Mouse (Mus musculus): Measurements from ENCODE around the gene Zfp945. TPM values are rescaled to one million over a fixed set of nuclear protein-coding genes. Genes with fewer than 3 reads are reported as not detected.

Gene Zfp945
- 10.7 and 12.2 TPM in 2 replicates for polyA plus RNA-seq (2015; fragmentation: Nextera tagmentation; extraction: Ambion mirVana)

GRCm38 (mm10) chr17:22866845-22867481 is at the start of gene Zfp945:
TSS of gene Zfp945 (minus strand) at chr17:22867134.

Other genes with a start within 250 kb of the Zfp945 start
- not detected in 2 replicates for gene Vmn2r113, start 75.8 kb upstream of the Zfp945 start, polyA plus RNA-seq (2015; fragmentation: Nextera tagmentation; extraction: Ambion mirVana)
- not detected in 2 replicates for gene Vmn2r-ps130, start 194.0 kb upstream of the Zfp945 start, polyA plus RNA-seq (2015; fragmentation: Nextera tagmentation; extraction: Ambion mirVana)